Mouse (Mus musculus): ENCODE measurements around the gene Nxnl2. TPM values are rescaled to one million over a fixed set of nuclear protein-coding genes. Genes with fewer than 3 reads are reported as not detected.

Gene Nxnl2
- 1 to 10 TPM; 1.2 to 1.4 TPM for total RNA-seq (2021)
- long read RNA-seq, experiment 1, partial matches to known transcripts: 0 of 2 reads
- long read RNA-seq, experiment 1, other reads (novel, unspliced or antisense): 0 of 2 reads
- long read RNA-seq, experiment 2: 0 reads

DNA sequence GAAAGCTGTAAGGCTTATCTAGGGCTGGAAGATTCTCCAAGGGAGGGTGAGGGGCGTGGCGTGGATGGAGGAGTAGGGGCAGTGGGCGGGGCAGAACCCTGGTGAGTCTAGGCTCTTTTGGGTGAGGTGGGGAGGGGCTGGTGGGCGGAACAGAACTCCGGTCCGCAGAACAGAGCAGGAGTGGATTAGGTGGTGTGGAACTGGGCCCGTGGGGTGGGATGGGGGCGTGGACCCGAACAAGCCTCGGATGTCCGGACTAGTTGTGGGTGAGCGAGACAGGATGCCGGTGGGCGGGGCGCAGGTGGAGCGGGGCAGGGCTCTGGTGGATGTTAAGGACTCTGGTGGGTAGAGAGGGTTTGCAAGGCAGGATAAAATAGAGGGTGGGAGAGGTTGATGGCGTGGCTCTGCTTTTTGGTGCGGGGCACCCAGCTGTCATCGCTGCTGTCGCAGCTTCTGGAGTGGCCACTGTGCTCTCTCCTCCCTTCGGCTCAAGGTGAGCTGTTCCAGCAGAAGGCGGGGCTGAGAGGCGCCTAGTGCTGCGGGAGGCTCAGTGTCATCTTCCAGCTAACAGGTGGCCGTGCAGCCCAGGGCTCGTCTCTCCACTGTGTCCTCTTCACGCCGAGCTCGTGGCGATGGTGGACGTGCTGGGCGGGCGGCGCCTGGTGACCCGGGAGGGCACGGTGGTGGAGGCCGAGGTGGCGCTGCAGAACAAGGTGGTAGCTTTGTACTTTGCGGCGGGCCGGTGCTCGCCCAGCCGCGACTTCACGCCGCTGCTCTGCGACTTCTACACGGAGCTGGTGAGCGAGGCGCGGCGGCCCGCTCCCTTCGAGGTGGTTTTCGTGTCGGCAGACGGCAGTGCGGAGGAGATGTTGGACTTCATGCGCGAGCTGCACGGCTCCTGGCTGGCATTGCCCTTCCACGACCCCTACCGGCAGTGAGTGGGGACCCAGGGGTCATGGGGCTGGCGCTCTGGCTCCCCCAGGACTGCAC is at the start of gene Nxnl2:
Gene Nxnl2 (plus strand): TSS at position 332 of the 990 bp plus-strand sequence.
- peak in 1 of 2 experiments; percentile 21 for DNase-seq (ENCODE audit: low spot score in 2 of 2)

DNA sequence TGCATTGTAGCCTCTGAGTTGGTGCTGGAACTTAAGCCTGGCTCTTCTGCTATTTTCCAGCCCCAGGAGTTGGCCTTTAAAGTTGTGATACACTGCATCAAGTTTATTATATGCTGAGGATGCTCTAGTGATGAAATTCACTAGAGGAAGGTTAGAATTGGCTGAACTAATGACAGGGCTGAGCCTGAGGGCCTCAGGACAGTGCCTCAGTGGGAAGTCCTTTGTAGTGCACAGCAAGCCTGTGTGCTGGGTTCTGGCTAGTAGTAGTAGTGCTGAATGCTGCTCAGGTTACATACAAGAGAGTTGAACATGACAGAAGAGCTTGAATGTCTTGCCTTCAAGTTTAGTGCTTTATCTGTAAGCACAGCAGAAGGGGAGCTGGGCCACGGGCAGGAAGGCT is 48.9 kb upstream of the Nxnl2 start:
- DNase-seq (ENCODE audit: low spot score in 2 of 2): no peak

DNA sequence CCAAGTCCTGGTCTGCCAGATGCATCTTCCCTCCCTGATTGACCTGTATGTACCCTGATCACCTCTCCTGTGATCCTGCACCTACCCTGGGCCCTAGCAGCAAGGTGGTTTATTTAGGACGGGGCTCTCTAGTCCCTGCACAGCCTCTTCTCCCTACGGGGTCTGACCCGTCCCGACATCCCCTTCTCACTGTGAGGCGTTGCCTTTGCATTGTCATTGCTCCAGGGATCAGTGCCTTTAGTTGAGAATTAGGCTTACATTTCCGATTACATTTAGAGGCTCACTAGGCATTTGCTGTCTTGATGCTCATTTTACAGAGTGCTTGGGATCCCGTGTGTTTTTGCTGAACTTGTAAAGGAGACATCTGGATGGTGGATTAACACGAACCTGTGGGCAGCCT is 48.1 kb upstream of the Nxnl2 start:
- no peak for DNase-seq (ENCODE audit: low spot score in 2 of 2)

DNA sequence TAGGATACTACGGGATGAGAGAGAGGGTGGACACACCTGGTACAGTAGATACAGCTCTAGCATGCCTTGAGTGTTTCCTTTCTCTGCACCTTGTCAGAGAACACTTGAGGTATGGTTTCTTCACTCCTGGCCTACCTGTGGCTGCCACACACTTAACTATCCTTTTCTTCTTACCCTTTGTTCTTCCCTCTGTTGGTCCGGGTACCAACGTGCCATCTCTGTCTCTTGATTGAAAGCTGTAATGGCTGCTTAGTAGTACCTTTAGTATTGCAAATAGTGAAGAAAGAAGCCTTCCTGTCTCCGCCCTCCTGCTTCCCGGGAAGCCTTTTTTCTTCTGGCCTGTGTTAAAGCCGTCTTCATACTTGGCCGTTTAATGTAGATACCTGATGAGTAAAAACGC is 45.5 kb upstream of the Nxnl2 start:
- no peak for DNase-seq (ENCODE audit: low spot score in 2 of 2)

DNA sequence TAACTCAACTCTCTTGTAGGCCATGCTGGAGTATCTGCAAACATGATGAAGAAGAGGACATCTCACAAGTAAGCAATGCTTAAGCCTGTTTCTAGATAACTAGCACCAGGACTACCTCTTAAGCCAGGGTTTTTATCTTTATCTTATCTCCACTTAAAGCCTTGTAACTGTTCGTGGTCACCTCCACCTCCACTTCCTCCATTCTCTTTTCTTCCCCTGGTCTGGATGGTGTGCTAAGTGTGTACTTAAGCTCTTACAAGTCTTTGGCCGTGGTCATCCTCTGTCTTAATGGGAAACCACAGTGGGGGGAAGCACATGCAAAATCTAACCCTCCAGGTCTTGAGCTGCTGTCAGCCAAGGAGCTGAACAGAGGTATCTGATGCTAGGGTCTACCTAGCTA is 42.9 kb upstream of the Nxnl2 start:
- no peak for DNase-seq (ENCODE audit: low spot score in 2 of 2)

DNA sequence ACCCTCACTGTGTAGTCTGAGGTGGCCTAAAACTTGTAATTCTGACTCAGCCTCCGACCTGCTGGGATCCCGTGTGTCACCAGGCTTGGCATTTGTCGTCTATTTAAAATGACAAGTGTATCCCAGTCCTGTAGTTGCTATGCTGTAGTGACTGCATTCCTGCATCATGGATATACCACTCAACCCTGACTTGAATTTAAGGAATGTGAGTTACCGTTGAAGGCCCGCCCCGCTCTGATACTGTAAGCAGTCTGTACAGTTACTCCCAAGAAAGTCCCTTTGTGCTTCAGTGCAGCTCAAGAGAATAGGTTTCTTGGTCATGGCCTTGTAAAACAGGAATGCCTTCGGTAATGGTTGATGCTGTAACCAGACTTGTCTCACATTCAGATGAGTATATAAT is 42.4 kb upstream of the Nxnl2 start:
- DNase-seq (ENCODE audit: low spot score in 2 of 2): no peak

DNA sequence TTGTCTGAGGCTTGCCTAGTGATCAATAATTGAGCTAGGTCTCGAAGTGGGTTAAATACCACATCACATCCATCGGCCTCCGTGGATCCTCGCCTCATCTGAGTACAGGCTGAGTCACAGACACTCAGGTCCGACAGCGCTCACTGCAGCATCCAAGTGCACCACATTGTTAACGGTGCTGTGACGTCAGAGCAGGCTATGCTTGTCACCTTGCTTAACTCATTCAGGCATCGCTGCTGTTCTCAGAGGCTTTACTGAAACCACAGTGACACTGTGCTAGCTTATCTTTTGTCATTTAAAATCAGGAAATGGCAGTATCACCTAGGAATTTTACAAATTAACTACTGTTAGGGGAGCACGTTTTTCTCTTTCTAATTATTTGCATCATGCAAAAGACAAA is 39.6 kb upstream of the Nxnl2 start:
- no peak for DNase-seq (ENCODE audit: low spot score in 2 of 2)

DNA sequence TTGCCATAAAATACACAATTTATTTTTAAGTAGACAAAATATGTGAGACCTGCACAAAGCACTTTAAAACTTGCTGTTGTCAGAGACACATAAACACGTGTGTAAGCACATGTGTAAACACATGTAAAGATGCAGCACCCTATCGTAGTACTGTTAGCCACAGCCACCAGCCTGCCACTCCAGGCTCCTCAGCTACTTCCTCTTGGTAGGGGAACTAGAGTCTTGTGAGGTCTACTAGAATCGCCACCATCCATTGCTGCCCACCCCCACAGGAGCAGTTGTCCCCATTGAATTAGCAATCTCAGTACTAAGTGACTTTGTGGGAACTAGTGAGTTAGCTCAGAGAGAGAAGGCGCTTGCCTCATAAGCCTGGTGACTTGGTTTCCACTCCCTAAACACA is 34.5 kb upstream of the Nxnl2 start:
- no peak for DNase-seq (ENCODE audit: low spot score in 2 of 2)

DNA sequence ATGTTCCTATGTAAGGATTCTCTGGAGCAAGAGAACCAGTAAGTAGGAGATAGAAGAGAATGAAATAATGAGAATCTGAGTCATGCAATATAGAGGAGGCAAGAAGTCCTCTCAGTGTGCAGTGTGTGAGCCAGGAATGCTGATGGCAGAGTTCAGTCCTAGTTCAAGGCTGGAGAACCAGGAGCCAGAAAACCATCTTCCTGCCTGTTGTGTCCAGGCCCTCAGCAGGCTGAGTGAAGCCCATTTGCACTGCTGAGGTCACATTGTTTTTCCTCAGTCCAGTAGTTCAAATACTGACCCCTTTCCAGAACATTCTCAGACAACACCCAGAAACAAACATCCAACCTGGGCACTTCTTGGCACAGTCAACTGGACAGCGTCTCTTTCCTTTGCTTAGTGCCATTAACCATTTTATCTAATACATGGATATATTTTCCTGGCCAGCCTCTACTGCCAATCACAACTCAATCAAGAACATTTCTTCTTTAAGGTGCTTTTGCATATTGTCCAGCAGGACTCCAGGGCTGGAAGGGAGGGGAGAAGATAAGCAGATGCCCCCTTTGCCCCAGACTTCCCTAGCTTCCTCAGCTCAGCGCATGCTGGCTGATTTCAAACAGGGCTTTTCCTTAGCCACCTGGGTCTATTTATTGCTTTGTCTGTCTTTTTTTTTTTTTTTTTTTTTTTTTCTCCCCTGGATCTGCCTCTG is 33.7 kb upstream of the Nxnl2 start:
- DNase-seq (ENCODE audit: low spot score in 2 of 2): no peak

DNA sequence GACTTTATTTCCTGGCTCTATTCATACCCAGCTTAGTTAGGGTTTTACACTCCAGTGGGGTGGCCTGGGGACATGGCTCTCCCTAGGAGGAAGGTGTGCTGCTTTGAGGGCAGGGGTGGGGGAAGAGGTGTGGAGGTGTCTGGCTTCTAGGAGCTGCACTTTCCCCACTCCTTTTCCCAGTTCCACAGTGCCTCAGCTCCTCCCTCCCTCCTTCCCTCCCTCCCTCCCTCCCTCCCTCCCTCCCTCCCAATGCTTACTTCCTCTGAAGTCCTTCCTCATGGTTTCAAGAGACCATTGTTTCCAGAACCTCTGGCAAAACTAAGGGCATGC is 33.2 kb upstream of the Nxnl2 start:
- no peak for DNase-seq (ENCODE audit: low spot score in 2 of 2)

DNA sequence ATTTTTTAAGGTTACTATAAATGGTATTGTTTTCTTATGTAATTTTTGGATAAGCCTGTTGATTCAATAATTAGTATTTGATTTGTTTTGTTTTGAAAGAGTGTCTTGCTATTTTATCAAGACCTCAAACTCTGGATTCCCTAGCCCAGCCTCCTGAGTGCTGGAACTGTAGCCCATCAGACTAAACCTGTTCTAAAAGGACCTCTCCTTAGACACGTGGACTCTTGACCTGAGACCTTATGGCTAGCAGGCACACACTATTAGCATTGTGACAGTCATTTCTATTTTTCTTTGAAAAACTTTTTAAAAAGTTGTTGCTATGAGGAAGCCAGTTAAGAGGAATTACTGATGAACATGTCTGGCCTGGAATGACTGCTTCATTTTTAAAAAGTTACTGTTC is 23.7 kb upstream of the Nxnl2 start:
- no peak for DNase-seq (ENCODE audit: low spot score in 2 of 2)

DNA sequence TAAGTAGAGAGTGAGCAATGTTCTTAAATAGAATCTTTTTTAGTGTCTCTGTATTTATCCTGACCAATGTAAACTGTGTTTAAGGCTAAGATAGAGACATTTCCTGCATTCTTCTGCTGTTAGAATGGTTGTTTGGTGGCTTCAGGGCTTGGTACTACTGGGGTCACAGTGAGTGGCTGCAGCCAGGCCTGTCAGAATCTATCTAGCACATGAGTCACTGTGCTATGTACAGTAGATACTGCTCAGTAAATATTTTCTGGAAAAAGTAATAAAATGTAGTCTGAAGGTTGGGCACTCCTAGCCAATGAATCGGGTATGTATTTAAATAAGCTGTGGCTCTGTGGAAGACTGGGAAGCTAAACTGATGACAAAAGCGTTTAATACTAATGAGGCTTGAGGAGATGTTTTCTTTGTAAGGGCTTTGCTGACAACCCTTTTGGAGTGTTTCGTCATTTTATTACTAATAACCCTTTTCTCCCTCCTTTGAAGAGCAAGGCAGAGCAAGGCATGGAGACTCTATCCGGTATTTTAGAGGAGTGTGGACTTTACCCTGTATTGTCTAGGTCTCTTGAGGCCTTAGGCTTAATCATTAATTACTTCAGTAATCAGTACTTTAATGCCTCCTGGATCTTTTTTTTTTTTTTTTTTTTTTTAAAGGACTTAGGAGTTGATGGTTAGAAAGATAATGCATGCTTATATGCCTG is 17.7 kb upstream of the Nxnl2 start:
- DNase-seq (ENCODE audit: low spot score in 2 of 2): no peak

DNA sequence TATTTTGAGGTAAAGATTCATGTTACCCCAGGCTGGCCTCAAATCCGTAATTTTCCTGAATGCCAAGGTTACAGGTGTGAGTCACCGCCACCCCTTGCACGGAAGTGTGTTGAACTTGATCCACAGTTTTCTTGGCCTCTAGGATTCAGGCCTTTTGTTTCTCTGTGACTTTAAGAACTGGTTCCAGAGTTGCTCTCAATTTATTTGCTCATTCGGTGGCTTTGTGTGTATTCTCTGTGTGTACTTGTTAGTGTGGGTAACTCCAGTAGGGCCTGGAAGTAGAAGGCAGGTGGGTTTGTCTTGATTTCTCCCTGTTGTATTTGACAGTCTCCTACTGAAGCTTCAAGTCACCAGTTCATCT is 17.2 kb upstream of the Nxnl2 start:
- DNase-seq (ENCODE audit: low spot score in 2 of 2): no peak

DNA sequence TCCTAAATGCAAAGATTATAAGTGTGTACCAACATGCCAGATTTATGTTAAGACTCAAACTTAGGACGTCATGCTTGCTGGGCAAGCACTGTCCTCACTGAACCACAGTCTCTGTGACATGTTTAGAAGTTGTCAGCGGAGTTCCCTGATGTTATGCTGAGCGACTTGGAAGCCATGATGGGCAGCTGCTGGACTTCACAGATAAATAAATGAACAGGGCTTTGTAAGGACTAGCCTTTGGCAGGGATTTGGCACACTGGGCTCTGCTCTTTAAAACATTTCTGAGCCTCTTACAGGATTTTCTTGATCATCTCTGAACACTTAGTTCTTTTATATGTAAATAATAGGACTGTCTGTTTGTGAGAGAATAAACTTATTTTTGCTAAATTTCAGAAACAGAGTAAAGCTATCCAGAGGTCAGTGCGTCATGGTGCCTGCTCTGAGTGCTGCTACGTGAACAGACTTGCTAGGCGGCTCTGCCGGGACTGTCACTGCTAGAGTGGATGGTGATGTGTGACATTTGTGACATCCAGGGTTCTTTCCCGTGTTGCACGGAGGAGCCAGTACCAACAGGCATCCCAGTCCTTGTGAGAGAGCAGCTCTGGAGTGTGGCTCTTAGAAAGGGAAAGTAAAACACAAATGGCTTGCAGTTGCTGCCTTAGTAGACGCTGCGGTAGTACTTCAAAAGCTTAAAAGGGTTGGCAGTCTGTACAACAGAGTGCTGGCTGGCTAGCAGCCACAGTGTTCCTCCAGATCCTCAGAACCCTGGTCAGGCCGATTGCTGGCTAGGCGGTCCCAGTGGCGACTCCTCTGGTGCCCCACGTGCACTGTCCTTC is 15.4 kb upstream of the Nxnl2 start:
- DNase-seq (ENCODE audit: low spot score in 2 of 2): no peak

DNA sequence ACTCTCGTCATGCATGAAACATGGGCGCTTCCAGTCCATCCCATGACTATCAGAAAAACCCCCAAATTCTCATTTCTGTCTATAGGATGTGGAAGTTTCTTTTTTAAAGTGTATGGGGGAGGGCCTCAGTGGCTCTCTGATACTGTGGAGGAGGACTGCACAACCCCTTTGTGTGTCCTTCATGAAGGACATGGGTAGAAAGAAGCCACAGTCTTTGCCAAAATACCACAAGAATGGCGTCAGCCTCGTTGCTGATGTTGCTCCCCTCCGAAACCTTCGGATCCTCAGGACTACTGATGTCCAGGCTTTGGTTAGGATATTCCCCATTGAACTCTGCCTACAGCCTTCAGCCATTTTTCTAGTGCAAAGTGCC is 14.8 kb upstream of the Nxnl2 start:
- no peak for DNase-seq (ENCODE audit: low spot score in 2 of 2)

DNA sequence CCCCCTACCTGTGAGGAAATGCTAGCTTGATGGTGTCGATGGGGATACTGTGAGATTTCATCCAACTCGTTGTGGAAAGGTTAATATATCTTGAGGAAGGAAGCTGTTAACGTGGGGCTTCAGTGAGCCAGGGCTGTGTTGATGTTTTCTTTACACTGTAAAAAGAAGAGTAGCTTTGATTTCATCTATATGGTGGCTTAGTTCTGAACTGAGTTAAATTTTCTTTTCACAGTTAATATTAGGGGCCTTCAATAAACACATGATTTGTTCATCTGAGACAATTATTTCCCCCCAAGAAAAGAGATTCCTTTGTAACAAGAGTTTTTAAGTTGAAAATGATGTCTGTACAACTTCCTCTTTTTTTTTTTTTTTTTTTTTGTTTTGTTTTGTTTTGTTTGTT is 13.5 kb upstream of the Nxnl2 start:
- DNase-seq (ENCODE audit: low spot score in 2 of 2): no peak

DNA sequence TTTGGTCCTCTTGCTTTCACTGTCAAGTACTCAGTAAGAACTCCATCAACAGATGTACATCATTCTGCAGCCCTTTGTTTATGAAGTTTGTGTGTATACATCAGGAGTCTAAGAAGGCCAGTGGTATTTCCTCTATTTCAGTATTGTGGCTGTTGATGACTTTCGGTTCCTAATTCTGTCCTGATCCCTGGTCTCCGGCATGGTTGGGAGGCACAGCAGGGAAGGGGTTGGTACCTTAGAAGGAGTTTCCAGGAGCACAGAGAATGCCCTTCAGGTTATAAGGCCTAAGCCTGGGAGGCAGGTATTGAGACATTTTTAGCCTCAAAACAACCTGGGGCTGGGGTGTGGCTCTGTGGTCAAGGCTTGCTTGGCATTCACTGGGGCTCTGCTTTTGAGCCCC is 9.2 kb upstream of the Nxnl2 start:
- DNase-seq (ENCODE audit: low spot score in 2 of 2): no peak

DNA sequence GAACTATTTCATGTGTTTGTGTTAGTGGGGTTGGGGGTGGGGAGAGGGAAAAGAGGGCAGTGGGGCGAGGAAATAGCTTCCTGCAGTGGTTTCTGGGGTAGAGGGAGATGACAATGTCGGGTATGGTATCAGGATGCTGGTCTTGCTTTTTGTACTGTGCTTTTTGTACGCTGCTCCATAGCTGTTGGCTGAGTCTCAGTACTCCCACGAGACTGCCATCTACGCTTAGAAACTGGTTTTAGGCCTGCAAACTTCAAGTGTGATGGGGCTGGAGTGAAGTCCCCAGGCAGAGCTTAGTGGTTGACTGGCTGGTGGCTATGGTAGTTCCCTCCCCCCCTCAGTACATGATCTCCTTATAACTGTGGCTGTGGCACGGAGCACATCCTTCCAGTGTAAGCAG is 8.6 kb upstream of the Nxnl2 start:
- no peak for DNase-seq (ENCODE audit: low spot score in 2 of 2)

DNA sequence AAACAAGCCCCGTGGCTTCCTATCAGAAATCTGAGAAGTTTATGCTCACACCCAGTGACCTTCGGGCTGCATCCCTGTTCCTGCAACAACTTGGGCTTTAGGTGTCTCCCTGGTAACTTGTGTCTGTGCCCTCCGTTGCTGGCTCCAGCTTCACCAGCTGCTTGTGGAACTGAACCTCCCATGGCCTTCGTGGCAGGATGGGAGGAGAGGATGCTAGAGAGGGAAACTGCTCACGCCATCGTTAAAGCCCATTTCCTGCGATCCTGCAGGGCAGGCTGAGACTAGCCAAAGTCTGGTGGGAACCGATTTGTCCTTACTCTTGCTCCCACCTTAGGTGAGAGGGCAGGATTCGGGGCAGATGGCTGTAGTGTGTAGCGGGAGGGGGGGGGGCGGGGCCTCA is 4.1 kb upstream of the Nxnl2 start:
- no peak for DNase-seq (ENCODE audit: low spot score in 2 of 2)

DNA sequence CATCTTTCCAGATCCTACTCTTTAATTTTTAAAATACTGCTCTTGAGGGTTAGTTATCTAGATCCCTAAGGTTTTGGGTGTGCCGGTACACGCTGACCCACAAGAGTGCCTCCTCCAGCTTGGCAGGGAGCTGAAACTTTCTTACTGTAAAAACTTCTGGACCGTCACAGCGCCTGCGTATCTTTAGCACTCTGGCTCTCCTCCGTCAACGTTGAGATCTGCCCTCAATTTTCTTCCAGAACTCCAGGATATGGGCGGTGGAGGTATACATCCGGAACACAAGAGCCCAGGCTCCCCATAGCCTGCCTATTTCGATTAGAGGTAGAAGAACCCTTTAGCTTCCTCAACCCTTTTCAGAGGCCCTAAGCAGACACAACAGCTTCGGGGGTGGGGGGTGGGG is 607 bp upstream of the Nxnl2 start:
- no peak for DNase-seq (ENCODE audit: low spot score in 2 of 2)

DNA sequence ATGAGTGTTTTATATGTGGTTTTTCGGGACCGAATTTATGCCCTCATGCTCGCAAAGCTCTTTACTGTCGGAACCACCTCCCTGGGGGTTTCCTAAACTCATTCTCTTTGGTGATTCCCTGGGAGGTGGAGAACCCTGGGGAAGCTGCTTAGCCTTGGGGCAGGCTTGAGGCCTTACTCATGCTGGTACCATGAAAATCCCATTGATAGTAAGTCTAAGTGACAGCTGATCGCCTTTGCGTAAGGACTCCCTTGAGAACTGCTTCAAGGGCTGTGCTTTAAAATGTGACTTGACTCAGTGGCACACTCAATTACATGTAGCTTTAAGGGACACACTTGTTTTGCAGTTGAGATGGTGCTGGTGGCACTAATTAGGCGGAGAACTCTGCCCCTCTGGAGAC is 1.8 kb downstream of the Nxnl2 start:
- no peak for DNase-seq (ENCODE audit: low spot score in 2 of 2)
